Mouse (Mus musculus) neural tube, embryonic 15.5 days (tissue): ENCODE results near the gene Ten1. TPM values are rescaled to one million over a fixed set of nuclear protein-coding genes. Genes with fewer than 3 reads are reported as not detected.

Experiments used
- ATAC-seq: fragments of 200-750 bp; cut with Nextera tagmentation; 2 replicates; pipeline ENCODE4 v1.8.0; 2017; ENCODE audit warnings: mild to moderate bottlenecking, moderate TSS enrichment, moderate library complexity; ENCODE audit not compliant: low FRiP score
- H3K27ac ChIP-seq: fragments of 300-500 bp; sonication (generic); replicated peaks from 2 replicates; pipeline ENCODE4 v1.5.1; 2015; ENCODE audit warnings: mild to moderate bottlenecking, inconsistent platforms
- H3K27me3 ChIP-seq: fragments of 300-500 bp; sonication (generic); replicated peaks from 2 replicates; pipeline ENCODE4 v1.6.1; 2015; ENCODE audit warnings: inconsistent platforms
- H3K36me3 ChIP-seq: fragments of 300-500 bp; sonication (generic); 2 replicates; pipeline ENCODE4 v1.6.1; 2015; ENCODE audit warnings: inconsistent platforms
- H3K4me1 ChIP-seq: fragments of 300-500 bp; sonication (generic); 2 replicates; pipeline ENCODE4 v1.6.1; 2015; ENCODE audit warnings: inconsistent platforms
- H3K4me2 ChIP-seq: fragments of 300-500 bp; sonication (generic); 2 replicates; pipeline ENCODE4 v1.6.1; 2015; ENCODE audit warnings: inconsistent platforms, mild to moderate bottlenecking, moderate library complexity
- H3K4me3 ChIP-seq: fragments of 300-500 bp; sonication (generic); replicated peaks from 2 replicates; pipeline ENCODE4 v1.5.1; 2015; ENCODE audit warnings: mild to moderate bottlenecking, inconsistent platforms
- H3K9ac ChIP-seq: fragments of 300-500 bp; sonication (generic); replicated peaks from 2 replicates; pipeline ENCODE4 v1.6.1; 2015; ENCODE audit warnings: mild to moderate bottlenecking, inconsistent platforms
- H3K9me3 ChIP-seq: fragments of 300-500 bp; sonication (generic); replicated peaks from 2 replicates; pipeline ENCODE4 v1.6.1; 2016; ENCODE audit warnings: inconsistent platforms
- WGBS: fragments of 180-500 bp; shearing (Covaris S2); methylation state at CpG from one replicate; pipeline ENCODE4 v1.1.7; 2015; ENCODE audit warnings: mixed read lengths; 5-methylcytosine and 5-hydroxymethylcytosine counted together
- polyA plus RNA-seq: library from polyadenylated mRNA; unstranded; fragments of >200 nt; fragmentation: Nextera tagmentation; extraction: Ambion mirVana; gene quantifications from 2 replicates; pipeline ENCODE4 v1.2.1, GENCODE M21; 2015

The Ten1 gene
- 90.4 and 93.5 TPM in 2 replicates for polyA plus RNA-seq

DNA sequence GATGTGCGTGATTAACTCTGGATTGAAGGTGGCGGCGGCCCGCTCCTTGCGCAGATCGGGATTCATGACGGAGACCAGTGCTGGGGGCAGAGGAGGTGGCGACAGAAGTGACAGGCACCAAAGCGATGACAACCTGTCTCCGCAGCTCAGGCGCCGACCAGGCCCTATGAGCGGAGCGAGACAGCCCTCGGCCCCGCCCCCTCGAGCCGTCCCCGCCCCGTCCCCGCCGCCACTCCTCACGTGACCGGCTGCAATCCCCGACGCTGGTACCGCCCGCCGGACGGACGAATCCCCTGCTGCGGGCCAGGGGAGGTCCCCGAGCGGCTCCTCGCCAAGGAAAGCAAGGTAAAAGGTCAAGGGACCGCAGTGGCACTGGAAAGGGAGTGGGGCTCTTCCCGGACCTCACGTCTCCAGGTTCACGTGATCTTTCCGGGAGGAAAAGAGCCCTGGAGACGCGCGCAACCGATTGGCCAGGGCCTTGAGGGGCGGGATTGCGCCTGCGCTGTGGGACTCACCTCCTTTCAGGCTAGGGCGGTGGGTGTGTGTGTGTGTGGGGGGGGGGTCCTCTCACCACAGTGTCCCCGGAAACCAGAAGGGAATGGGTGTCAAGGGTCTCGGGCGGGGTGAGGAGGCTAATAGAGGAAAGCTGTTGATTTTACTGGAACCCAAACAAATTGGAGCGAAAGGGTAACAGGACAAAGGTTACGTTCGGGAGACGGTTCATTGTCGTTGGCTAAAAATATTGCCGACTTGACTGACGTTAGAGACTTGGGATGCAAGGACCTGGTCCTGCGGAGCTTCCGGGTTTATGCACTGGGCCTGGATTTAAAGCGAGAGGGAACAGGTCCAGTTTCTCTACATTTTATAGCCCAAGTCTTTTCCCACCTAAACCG, at the start of gene Ten1, which contains the start of gene Acox1:
Gene Ten1, plus strand, starts transcription at position 217 of the 893 bp plus-strand sequence.
Gene Acox1, minus strand, starts transcription at position 407 of the 893 bp plus-strand sequence.
- H3K4me3 ChIP-seq, result peak within 1 kb of the TSS; percentile 88
- H3K9me3 ChIP-seq, result no peaks in the 10 kb centered on the region
- H3K9ac ChIP-seq, result peak within 1 kb of the TSS; percentile 93
- H3K36me3 ChIP-seq, result 0 out of 2 replicates have a peak, but pooled peaks cover 4% of the 10 kb centered on the region
- WGBS, result under 1% methylated on average over 61 of the region's 62 CpGs
- peaks cover 41% of the 10 kb centered on the region for H3K4me1 ChIP-seq
- ATAC-seq, result peak; percentile 98
- no peaks in the 10 kb centered on the region for H3K27me3 ChIP-seq
- peak within 1 kb of the TSS; percentile 61 for H3K4me2 ChIP-seq
- H3K27ac ChIP-seq, result peak within 1 kb of the TSS; percentile 99

DNA sequence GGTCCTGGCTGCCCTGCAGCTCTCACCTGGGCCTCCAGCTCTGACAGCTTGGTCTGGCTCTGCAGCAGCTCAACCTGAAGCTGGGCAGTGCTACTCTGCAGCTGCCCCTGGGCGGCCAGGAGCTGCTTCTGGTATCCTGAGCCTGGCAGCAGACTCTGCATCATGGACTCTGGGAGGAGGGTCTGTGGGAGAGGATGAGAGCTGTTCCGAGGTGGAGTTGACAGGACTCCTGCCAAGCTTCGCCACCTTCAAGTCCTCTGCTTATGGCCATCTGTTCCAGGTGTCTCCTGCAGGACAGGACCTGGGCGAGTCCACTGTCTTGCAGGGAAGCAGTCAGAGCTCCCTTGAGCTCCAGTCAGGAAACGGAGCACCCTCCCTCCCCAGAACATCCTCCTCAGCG, 49.3 kb upstream of the Ten1 start:
- Histone ChIP-seq H3K27me3 (no peaks in the 10 kb centered on the region), H3K4me2 (no peak overlapping the region), H3K27ac (no peak overlapping the region), H3K4me3 (no peak overlapping the region), H3K9ac (no peak overlapping the region), H3K9me3 (no peaks in the 10 kb centered on the region), H3K4me1 (peaks cover 6% of the 10 kb centered on the region; the same call in 1 of the 2 replicates), H3K36me3 (peaks cover 99% of the 10 kb centered on the region)
- WGBS, result 83% methylated on average over 6 of the region's 6 CpGs
- no peak for ATAC-seq

DNA sequence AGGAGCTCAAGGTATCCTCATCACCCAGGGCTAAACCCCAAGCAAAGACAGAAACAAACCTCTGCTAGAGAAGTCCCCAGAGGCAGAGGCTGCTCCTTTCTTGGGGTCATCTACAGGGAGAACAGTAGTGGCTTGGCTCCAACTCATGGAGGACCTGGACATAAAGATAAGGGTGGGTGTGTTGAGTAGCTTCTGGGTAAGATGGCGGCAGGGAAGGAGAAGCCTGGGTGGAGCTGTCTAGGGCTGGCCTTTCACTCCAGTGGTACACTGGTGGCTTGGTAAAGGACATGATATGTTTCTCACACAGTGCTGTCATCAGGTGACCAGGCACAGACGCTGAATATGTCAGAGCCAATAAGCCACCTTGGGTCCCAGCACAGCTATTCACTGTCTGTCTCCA, 47.7 kb upstream of the Ten1 start:
- Histone ChIP-seq H3K9me3 (no peaks in the 10 kb centered on the region), H3K36me3 (peaks cover 97% of the 10 kb centered on the region), H3K27me3 (no peaks in the 10 kb centered on the region), H3K4me2 (no peak overlapping the region), H3K27ac (no peak overlapping the region), H3K4me3 (no peak overlapping the region), H3K4me1 (no peaks in the 10 kb centered on the region), H3K9ac (no peak overlapping the region)
- 100% methylated on average over 2 of the region's 2 CpGs for WGBS
- ATAC-seq, result no peak

DNA sequence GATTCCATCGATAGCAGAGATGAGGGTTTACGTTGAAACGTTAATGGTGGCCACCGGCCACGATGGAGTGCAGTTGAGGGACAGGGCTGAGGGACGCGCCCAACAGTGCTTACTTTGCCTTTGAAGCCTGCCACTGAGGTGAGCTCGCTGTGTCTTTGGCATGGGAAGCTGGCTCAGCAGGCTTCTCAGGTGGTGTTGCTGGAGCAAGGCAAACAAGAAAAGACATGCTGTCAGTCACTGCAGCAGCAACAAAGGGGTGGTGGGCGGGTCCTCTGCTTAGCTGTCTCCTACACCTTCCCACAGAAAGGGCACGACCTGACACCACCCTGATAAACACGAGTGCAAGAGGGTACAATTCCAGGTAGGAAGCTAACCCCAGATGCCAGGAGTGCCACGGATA, 37.3 kb upstream of the Ten1 start:
- Histone ChIP-seq H3K4me3 (no peak overlapping the region), H3K9ac (no peak overlapping the region), H3K4me2 (no peak overlapping the region), H3K27ac (no peak overlapping the region), H3K36me3 (peaks cover 59% of the 10 kb centered on the region), H3K4me1 (peaks cover 28% of the 10 kb centered on the region), H3K27me3 (no peaks in the 10 kb centered on the region), H3K9me3 (no peaks in the 10 kb centered on the region)
- no peak for ATAC-seq
- 77% methylated on average over 12 of the region's 12 CpGs for WGBS

DNA sequence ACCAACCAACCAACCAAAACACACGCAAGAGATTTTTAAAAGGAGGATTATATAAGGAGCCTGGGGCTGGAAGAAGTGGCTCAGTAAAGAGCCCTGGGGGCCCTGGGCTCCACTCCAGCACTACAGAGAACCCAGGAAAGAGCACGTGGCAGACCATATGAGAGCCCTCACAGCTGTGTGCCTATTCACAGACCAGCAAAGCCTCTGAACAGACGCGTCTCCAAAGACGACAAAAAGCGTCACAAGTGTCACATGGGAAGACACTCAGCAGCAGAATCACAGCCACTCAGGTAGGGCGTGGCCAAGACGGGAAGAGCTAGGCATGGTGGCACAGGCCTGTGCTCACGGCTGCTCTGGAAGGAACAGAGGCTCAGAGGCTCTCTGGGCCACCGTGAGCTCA, 36.5 kb upstream of the Ten1 start:
- Histone ChIP-seq H3K4me1 (peaks cover 36% of the 10 kb centered on the region), H3K9me3 (no peaks in the 10 kb centered on the region), H3K27ac (no peak overlapping the region), H3K4me2 (no peak overlapping the region), H3K36me3 (peaks cover 52% of the 10 kb centered on the region), H3K9ac (no peak overlapping the region), H3K27me3 (no peaks in the 10 kb centered on the region), H3K4me3 (no peak overlapping the region)
- no peak for ATAC-seq
- WGBS, result 51% methylated on average over 10 of the region's 10 CpGs

DNA sequence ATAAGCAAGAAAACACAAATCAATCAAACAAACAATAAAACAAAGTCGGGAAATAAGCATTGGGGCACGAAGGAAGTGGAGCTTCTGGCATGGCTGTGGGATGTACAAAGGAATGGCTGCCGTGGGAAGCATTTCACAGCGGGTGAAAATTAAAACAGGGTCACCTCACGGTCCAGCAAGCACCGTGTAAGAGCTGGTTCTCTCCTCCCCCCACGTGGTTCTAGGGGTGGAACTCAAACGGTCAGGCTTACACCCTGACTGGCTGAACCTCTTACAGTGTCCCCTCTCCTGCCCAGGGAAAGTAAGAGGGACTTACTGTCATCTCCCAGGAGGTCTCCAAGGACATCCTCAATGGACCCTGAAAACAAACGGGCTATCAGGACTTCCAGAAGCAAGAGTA, 35.7 kb upstream of the Ten1 start:
- H3K27me3 ChIP-seq, result no peaks in the 10 kb centered on the region
- no peak overlapping the region for H3K4me3 ChIP-seq
- WGBS, result 11% methylated on average over 9 of the region's 9 CpGs
- H3K36me3 ChIP-seq, result peaks cover 45% of the 10 kb centered on the region
- no peaks in the 10 kb centered on the region for H3K9me3 ChIP-seq
- H3K4me2 ChIP-seq, result 0 out of 2 replicates have a peak overlapping the region, but pooled peaks have one; percentile 11
- H3K9ac ChIP-seq, result no peak overlapping the region
- peaks cover 39% of the 10 kb centered on the region for H3K4me1 ChIP-seq
- ATAC-seq, result no peak
- H3K27ac ChIP-seq, result no peak overlapping the region

DNA sequence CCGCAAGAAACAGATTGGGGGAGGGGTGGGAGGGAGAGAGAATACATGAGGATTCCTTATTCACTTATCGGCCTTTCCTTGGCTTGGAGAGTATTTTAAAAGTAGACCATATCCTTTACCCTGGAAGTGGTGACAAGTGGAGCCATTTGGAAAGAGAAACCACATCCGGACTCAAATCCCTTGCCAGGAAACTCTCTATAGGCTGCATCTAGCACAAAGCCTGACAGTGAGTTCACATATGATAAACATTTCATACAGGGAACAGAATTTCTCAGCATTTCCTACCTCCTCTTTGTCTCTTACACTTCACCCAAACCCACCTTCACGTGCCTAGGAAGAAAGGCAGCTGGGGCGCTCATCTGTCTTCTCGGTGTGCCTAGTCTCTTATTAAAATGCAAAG, 31.4 kb upstream of the Ten1 start:
- H3K9me3 ChIP-seq, result no peaks in the 10 kb centered on the region
- H3K27me3 ChIP-seq, result no peaks in the 10 kb centered on the region
- peaks cover 28% of the 10 kb centered on the region for H3K36me3 ChIP-seq
- no peak for ATAC-seq
- H3K4me3 ChIP-seq, result peak overlapping the region; percentile 71
- H3K4me2 ChIP-seq, result peak overlapping the region; percentile 76
- H3K9ac ChIP-seq, result peak overlapping the region; percentile 69
- 4% methylated on average over 6 of the region's 6 CpGs for WGBS
- peak overlapping the region; percentile 93 for H3K27ac ChIP-seq
- H3K4me1 ChIP-seq, result peaks cover 41% of the 10 kb centered on the region

DNA sequence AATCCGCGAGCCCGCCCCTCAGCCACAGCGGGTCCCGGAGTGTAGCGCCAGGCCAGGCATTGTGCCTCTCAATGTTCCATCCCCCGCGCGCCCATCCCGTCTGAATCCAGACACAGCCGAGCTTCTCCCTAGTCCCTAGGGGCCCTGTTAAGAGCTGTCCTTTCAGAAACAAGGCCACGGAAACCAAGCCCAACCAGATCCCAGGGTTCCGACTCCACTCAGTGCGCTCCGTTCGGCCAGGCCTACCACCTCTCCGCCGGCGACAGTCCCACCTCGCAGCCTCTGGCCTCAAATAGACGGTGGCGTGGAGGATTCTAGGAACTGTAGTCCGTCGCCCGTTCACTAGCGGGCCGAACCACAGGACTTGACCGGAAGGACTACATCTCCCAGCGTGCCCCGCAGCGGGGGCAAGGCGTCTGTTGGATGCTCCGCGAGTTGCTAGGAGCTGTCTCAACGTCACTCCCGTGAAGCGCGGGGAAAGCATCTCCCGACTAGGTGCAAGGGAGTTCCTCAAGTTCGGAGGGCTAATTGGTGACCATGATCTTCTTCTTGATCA, 30.7 kb upstream of the Ten1 start, which contains the start of gene Fbf1:
Gene Fbf1, minus strand, starts transcription at position 283 of the 556 bp plus-strand sequence.
- peak within 1 kb of the TSS; percentile 93 for H3K27ac ChIP-seq
- no peaks in the 10 kb centered on the region for H3K27me3 ChIP-seq
- under 1% methylated on average over 40 of the region's 40 CpGs for WGBS
- peak; percentile 97 for ATAC-seq
- peaks cover 33% of the 10 kb centered on the region for H3K4me1 ChIP-seq
- H3K4me2 ChIP-seq, result peak within 1 kb of the TSS; percentile 76
- peaks cover 34% of the 10 kb centered on the region for H3K36me3 ChIP-seq
- peak within 1 kb of the TSS; percentile 71 for H3K4me3 ChIP-seq
- H3K9ac ChIP-seq, result peak within 1 kb of the TSS; percentile 69
- no peaks in the 10 kb centered on the region for H3K9me3 ChIP-seq

DNA sequence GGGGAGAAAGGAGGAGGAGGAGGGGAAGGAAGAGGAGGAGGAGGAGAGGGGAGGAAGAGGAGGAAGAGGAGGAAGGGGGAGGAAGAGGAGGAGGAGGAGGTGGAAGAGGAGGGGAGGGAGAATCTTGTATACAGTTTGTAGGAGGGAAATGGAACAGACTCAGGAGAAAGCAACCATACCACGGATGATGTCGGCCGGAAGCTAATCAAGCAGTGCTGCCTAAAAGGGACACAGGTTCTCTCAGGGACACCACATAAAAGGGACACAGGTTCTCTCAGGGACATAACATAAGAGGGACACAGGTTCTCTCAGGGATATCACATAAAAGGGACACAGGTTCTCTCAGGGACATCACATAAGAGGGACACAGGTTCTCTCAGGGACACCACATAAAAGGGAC, 29.4 kb upstream of the Ten1 start:
- ATAC-seq, result no peak
- 82% methylated on average over 3 of the region's 3 CpGs for WGBS
- peaks cover 40% of the 10 kb centered on the region for H3K36me3 ChIP-seq

DNA sequence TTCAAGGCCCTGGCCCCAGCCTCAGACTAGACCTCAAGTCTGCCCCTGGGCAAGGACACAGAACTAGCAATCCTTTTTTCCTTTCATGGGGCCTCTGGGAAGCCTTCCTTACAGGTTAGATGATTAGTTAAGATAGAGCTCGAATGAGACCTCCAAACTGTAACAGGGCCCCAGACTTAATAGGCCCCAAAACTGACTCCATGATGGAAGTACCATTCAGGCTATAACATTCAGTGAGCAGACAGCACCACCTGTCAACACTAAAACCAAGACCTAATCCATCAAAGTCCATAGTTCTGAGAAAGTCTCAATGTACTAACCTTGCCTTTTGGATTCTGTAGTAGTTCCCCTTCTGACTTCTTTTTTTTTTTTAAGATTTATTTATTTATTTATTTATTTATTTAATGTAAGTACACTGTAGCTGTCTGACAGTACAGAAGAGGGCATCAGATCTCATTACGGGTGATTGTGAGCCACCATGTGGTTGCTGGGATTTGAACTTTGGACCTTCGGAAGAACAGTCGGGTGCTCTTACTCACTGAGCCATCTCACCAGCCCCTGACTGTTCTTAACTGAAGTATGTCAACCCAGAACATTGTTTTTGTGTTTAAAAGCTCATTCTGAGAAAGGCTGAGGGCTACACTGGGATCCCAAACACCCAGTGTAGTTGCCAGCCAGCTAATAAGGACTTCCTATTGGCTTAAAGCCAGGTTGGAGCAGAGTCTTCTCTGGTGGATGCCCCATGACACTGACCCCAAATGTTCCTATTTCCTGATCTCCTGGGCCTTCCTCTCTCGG, 28.5 kb upstream of the Ten1 start:
- no peaks in the 10 kb centered on the region for H3K27me3 ChIP-seq
- no peak overlapping the region for H3K4me3 ChIP-seq
- no peak for ATAC-seq
- no peak overlapping the region for H3K27ac ChIP-seq
- peaks cover 46% of the 10 kb centered on the region for H3K36me3 ChIP-seq
- WGBS, result 92% methylated on average over 5 of the region's 5 CpGs
- no peak overlapping the region for H3K4me2 ChIP-seq
- H3K9ac ChIP-seq, result no peak overlapping the region
- no peaks in the 10 kb centered on the region for H3K9me3 ChIP-seq
- peaks cover 24% of the 10 kb centered on the region for H3K4me1 ChIP-seq

More for the DNA sequence above, 29.4 kb upstream of the Ten1 start:
- H3K4me3 ChIP-seq, result no peak overlapping the region
- H3K4me1 ChIP-seq, result peaks cover 24% of the 10 kb centered on the region
- no peak overlapping the region for H3K4me2 ChIP-seq
- no peak overlapping the region for H3K27ac ChIP-seq
- H3K27me3 ChIP-seq, result no peaks in the 10 kb centered on the region
- H3K9me3 ChIP-seq, result no peaks in the 10 kb centered on the region
- H3K9ac ChIP-seq, result no peak overlapping the region

DNA sequence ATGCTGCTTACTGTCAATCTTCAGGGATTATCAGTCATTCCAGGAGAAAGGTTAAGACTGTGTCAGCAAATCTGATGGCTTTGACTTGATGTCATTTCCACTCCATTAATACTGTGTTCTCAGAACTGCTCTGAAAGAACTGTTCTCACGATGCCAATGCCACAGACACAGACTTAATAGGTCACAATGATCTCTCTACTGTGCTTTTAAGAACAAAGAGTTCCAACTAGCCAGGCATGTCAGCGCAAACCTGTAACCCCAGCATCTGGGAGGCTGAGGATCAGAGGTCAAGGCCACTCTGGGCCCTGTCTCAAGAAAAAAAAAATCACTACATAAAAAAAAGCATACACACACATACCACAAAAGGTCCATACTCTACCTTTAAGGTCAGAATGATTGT, 26.7 kb upstream of the Ten1 start:
- Histone ChIP-seq H3K27me3 (no peaks in the 10 kb centered on the region), H3K9ac (no peak overlapping the region), H3K9me3 (no peaks in the 10 kb centered on the region), H3K4me1 (peaks cover 9% of the 10 kb centered on the region), H3K4me3 (no peak overlapping the region), H3K4me2 (no peak overlapping the region), H3K27ac (no peak overlapping the region), H3K36me3 (peaks cover 54% of the 10 kb centered on the region)
- WGBS, result 92% methylated on average over 2 of the region's 2 CpGs
- ATAC-seq, result no peak
